Mouse (Mus musculus) cerebellum, adult 2 months (tissue): Measurements from ENCODE around the gene Bivm.

Experiments used
- CTCF ChIP-seq: fragments of 200-500 bp; IDR thresholded peaks from 2 replicates; pipeline ENCODE4 v1.5.1; 2011; ENCODE audit warnings: low read depth, mild to moderate bottlenecking, control low read depth, low read length, moderate library complexity, borderline replicate concordance; ENCODE audit not compliant: insufficient read depth
- POLR2A ChIP-seq: fragments of 200-500 bp; IDR thresholded peaks from 2 replicates; pipeline ENCODE4 v1.6.1; 2011; ENCODE audit warnings: low read length, control low read depth, borderline replicate concordance; ENCODE audit not compliant: insufficient read depth

GRCm38 (mm10) chr1:44142747-44143146 is 24.0 kb downstream of the Bivm start:
- no peak for TF ChIP-seq CTCF
- TF ChIP-seq POLR2A, result no peak
